8 mouse cellular contexts compared by ENCODE assay signal in the genomic region with DNA sequence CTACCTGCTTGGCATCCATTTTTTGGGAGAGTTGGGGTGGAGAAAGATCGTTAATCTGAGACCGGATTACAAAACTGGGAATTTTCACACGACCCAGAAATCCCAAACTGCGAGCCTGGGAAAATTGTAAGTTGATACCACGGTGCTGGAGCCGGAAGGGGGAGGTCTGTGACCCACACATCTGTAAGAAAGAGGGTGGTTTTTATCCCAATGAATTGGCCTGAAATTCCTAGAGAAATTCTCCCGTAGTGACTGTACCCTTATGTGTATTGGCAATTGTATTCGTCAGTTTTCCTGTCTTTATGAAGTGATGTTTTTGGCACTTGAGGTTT. TPM values are rescaled to one million over a fixed set of nuclear protein-coding genes. Genes with fewer than 3 reads are reported as not detected.
DNase-seq lines count a peak whose midpoint lies in the region; ATAC-seq and TF ChIP-seq lines count a peak whose summit lies in the region.

No protein-coding gene starts in this region.

- no peak for TF ChIP-seq CTCF in kidney, adult 2 months (conservative IDR thresholded peaks at IDR 0.05; ENCODE audit: insufficient read depth, insufficient read length, low read depth, low read length)

- TF ChIP-seq POLR2A in kidney, adult 2 months (IDR thresholded peaks at IDR 0.05; ENCODE audit: low read depth, low read length): no peak

- peak; percentile 6; the same call in 1 of the 2 replicates for ATAC-seq in hindbrain, embryonic 11.5 days (ENCODE audit: low FRiP score)
- ATAC-seq in midbrain, embryonic 11.5 days (ENCODE audit: low FRiP score): no peak

- no peaks in the 10 kb centered on the region for H3K27me3 ChIP-seq in kidney, adult 2 months (replicated peaks; ENCODE audit: control insufficient read depth, insufficient read depth, low read length)
- no peaks in the 10 kb centered on the region for H3K27me3 ChIP-seq in hindbrain, embryonic 11.5 days (ENCODE audit: control insufficient read depth, insufficient read depth, low read length)
- no peaks in the 10 kb centered on the region for H3K27me3 ChIP-seq in midbrain, embryonic 11.5 days (ENCODE audit: control insufficient read depth, insufficient read depth, low read length)

- no peaks in the 10 kb centered on the region; the same call in 1 of the 2 replicates for H3K36me3 ChIP-seq in kidney, adult 2 months (ENCODE audit: control insufficient read depth, insufficient read depth, low read length)
- H3K36me3 ChIP-seq in hindbrain, embryonic 11.5 days (ENCODE audit: control insufficient read depth, insufficient read depth, low read length): no peaks in the 10 kb centered on the region
- no peaks in the 10 kb centered on the region for H3K36me3 ChIP-seq in midbrain, embryonic 11.5 days (ENCODE audit: control insufficient read depth, insufficient read depth, low read length)

- peak overlapping the region; percentile 83 for H3K4me3 ChIP-seq in kidney, adult 2 months (ENCODE audit: insufficient read depth, low read depth, low read length)
- peak overlapping the region; percentile 52 for H3K4me3 ChIP-seq in hindbrain, embryonic 11.5 days (ENCODE audit: low read depth, low read length)
- peak overlapping the region; percentile 65 for H3K4me3 ChIP-seq in midbrain, embryonic 11.5 days (ENCODE audit: low read depth, low read length)

- WGBS in kidney, adult 2 months: under 1% methylated on average over 8 of the region's 8 CpGs
- WGBS in hindbrain, embryonic 11.5 days: 9% methylated on average over 8 of the region's 8 CpGs
- 8% methylated on average over 8 of the region's 8 CpGs for WGBS in midbrain, embryonic 11.5 days

- H3K4me1 ChIP-seq in kidney, adult 2 months (ENCODE audit: control insufficient read depth, insufficient read depth, low read length): no peaks in the 10 kb centered on the region; the same call in 1 of the 2 replicates
- no peaks in the 10 kb centered on the region; the same call in 1 of the 2 replicates for H3K4me1 ChIP-seq in hindbrain, embryonic 11.5 days (replicated peaks; ENCODE audit: control insufficient read depth, insufficient read depth, low read length)
- H3K4me1 ChIP-seq in midbrain, embryonic 11.5 days (ENCODE audit: control insufficient read depth, insufficient read depth, low read length): peaks cover 8% of the 10 kb centered on the region; the same call in 1 of the 2 replicates

- H3K27ac ChIP-seq in kidney, adult 2 months (ENCODE audit: insufficient read depth, low read depth, low read length): peak overlapping the region; percentile 54; the same call in 1 of the 2 replicates
- H3K27ac ChIP-seq in hindbrain, embryonic 11.5 days (ENCODE audit: low read depth, low read length): no peak overlapping the region
- H3K27ac ChIP-seq in midbrain, embryonic 11.5 days (ENCODE audit: low read depth, low read length): no peak overlapping the region

- peak overlapping the region; percentile 42 for H3K4me2 ChIP-seq in hindbrain, embryonic 11.5 days (replicated peaks; ENCODE audit: low read depth, low read length)
- H3K4me2 ChIP-seq in midbrain, embryonic 11.5 days: peak overlapping the region; percentile 70

- no peaks in the 10 kb centered on the region for H3K9me3 ChIP-seq in hindbrain, embryonic 11.5 days (ENCODE audit: control insufficient read depth, low read length)
- H3K9me3 ChIP-seq in midbrain, embryonic 11.5 days (ENCODE audit: control insufficient read depth, low read length): no peaks in the 10 kb centered on the region

- no peak for DNase-seq in kidney, adult 2 months
- DNase-seq in kidney, postnatal 4 days: no peak
- peak; percentile 59 for DNase-seq in NIH3T3 (ENCODE audit: low read depth)
- DNase-seq in hindbrain, embryonic 11.5 days (ENCODE audit: low spot score): no peak
- no peak for DNase-seq in midbrain, embryonic 11.5 days (ENCODE audit: low spot score, missing footprints)
- DNase-seq in layer of hippocampus, adult 11-12 months (ENCODE audit: low spot score): no peak
- no peak for DNase-seq in frontal cortex, postnatal 36 days (ENCODE audit: low spot score in 2 of 2)
- no peak for DNase-seq in thymus, adult 18-20 months

- H3K9ac ChIP-seq in hindbrain, embryonic 11.5 days (ENCODE audit: low read depth, low read length): peak overlapping the region; percentile 65
- peak overlapping the region; percentile 65 for H3K9ac ChIP-seq in midbrain, embryonic 11.5 days (ENCODE audit: low read length)

RNA-seq across cellular contexts. Expression of gene Zfp949, which starts 0.8 kb away (rescaled TPM):
- polyA plus RNA-seq in kidney, adult 2 months (2012; rRNA removed): 3.4 and 4.4 TPM in 2 replicates
- polyA plus RNA-seq in hindbrain, embryonic 11.5 days (2014; fragmentation: Nextera tagmentation; extraction: Ambion mirVana): 9.1 and 10.1 TPM in 2 replicates
- 7.6 and 9.6 TPM in 2 replicates for polyA plus RNA-seq in midbrain, embryonic 11.5 days (2014; fragmentation: Nextera tagmentation; extraction: Ambion mirVana)

RNA-seq across cellular contexts. Expression of gene Trim43a, which starts 32.1 kb away (rescaled TPM):
- not detected in 2 replicates for polyA plus RNA-seq in kidney, adult 2 months (2012; rRNA removed)
- polyA plus RNA-seq in hindbrain, embryonic 11.5 days (2014; fragmentation: Nextera tagmentation; extraction: Ambion mirVana): 0.10 TPM in 1 of 2 replicates, not detected in the other
- polyA plus RNA-seq in midbrain, embryonic 11.5 days (2014; fragmentation: Nextera tagmentation; extraction: Ambion mirVana): not detected in 2 replicates
